Mouse (Mus musculus) liver, adult 10 weeks (tissue): ENCODE data around the gene Cln6. TPM values are rescaled to one million over a fixed set of nuclear protein-coding genes. Genes with fewer than 3 reads are reported as not detected.

Source experiments
- polyA plus RNA-seq: library from polyadenylated mRNA; stranded (reverse); fragments of 350-450 nt; fragmentation: Illumina TruSeq; extraction: RNeasy Lipid Tissue Mini Kit (QIAGEN cat#74804); gene quantifications from one replicate; pipeline ENCODE4 v1.2.3, GENCODE M21; 2014; ENCODE audit warnings: low read depth, low replicate concordance

The Cln6 gene
- polyA plus RNA-seq, result 0.87 TPM

GRCm38 (mm10) chr9:62838506-62839171, at the start of gene Cln6:
Gene Cln6 (plus strand): TSS chr9:62838785.

GRCm38 (mm10) chr9:62811516-62812121, 27.0 kb upstream of the Cln6 start, which contains the start of gene Fem1b:
Gene Fem1b (minus strand): TSS chr9:62811934.

GRCm38 (mm10) chr9:62857719-62858261, 19.2 kb downstream of the Cln6 start, which contains the start of gene Calml4:
Gene Calml4 (plus strand): TSS chr9:62858080.

Other genes starting within 250 kb of the Cln6 start
- not detected for gene Itga11, start 161.0 kb upstream of the Cln6 start, polyA plus RNA-seq
- gene Fem1b, start 26.9 kb upstream of the Cln6 start, polyA plus RNA-seq, result 9.9 TPM
- 1.1 TPM for gene Calml4, start 19.3 kb downstream of the Cln6 start, polyA plus RNA-seq
- 12.6 TPM for gene Pias1, start 149.1 kb downstream of the Cln6 start, polyA plus RNA-seq